Mouse (Mus musculus) liver, embryonic 18 days (tissue): ENCODE data around the gene Bard1. TPM values are rescaled to one million over a fixed set of nuclear protein-coding genes. Genes with fewer than 3 reads are reported as not detected.

Experiments used
- polyA plus RNA-seq: library from polyadenylated mRNA; depleted of rRNA; stranded (reverse); fragments of >200 nt; gene quantifications from 2 replicates; pipeline ENCODE4 v1.2.3, GENCODE M21; 2012; rRNA removed

Bard1 gene
- polyA plus RNA-seq = 3.4 and 3.7 TPM in 2 replicates

GRCm38 (mm10) chr1:71102344-71103173 lies at the start of gene Bard1:
TSS of gene Bard1 (minus strand) at chr1:71103146.

